Mouse (Mus musculus) frontal cortex, postnatal 10 days (tissue): ENCODE measurements around the gene Tmem171.

Experiments
- DNase-seq, 2 experiments: peaks; one replicate each; pipeline ENCODE4 v3.0.0; 2022; ENCODE audit warnings: low spot score in 2 of 2, mixed read lengths in 1 of 2

The Tmem171 gene

DNA sequence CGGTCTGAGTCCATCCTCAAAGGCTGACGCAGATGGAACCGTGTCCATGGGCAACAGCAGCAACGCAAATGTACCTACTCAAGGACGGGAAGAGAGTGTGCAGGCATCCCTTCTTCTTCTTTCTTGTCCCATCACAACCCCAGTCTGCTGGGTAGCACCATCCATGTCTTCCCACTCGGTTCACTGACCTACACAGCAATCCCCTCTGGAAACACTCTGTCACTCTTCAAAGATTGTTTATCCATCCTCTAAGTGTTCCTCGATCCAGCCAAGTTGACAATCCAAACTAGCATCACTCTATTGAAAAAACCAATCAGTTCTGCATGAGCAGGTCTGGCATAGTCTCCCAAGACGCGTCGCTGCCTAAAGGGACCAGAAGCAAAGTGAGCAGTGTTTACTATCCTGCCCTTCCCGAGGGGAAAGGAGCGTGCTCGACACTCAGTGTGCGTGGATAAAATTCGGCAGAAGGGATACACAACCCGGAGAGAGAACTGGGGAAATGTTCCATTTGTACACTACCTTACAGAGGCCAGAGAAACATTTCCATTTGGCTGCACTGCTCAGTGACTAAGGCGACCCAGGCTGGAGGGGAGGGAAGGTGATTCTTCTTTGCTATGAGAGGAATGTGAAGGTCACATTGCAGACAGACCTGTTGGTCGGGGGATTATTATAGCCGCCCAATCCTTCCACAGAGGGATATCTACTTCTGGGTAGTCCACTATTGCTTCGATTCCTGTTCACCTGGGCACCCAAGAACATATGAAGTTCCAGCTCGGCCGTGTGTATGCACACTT is 46.7 kb downstream of the Tmem171 start:
- DNase-seq: no peak

DNA sequence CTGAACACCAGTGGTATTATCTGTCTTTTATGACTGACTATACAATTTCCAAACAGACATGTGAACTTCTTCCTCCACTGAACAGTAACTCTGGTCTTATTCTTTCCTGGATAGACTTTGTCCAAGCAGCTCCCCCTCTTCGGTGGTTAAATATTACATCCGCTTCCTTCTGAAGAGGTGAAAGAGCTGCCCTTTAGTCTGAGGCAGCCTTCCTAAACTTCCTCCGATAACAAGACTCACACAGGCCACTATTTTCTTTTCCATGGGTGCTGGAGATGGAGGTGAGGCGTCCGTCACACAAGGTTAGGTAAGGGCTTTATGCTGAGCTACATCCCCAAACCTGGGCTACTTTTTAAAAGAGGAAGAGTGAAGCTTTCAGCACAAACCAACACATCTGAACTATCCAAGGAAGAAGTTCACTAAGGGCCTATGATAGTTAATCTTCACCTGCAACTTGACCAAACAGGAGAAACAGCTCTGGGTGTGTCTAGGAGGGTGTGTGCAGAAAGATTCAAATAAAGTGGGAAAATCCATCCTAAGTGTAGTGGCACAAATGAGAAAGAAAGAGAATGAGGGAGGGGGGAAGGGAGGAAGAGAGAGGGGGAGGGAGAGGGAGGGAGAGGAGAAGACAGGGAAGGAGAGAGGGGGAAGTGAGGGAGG is 56.0 kb downstream of the Tmem171 start:
- no peak for DNase-seq

DNA sequence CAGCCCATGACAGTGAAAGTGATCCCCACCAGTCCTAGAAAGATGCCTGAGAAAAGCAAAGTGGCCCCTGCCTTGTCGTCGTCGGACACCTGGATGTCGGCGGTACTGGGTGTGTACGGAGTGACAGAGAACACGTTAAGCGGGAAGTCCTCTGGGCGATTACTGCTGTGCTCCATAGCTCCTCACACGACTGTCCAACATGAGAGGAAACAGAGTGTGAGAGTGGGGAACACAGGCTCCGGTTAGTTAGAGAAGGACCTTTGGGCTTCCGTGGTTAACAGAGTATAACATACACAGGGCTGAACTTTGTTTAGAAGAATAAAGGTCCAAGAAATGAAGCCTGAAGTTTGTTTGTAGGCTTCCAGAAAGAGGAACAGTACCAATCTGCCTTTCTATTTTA is 57.5 kb downstream of the Tmem171 start, which contains the start of gene Tmem174:
Gene Tmem174 (minus strand): TSS at position 266 of the 400 bp plus-strand sequence.
- DNase-seq: no peak

DNA sequence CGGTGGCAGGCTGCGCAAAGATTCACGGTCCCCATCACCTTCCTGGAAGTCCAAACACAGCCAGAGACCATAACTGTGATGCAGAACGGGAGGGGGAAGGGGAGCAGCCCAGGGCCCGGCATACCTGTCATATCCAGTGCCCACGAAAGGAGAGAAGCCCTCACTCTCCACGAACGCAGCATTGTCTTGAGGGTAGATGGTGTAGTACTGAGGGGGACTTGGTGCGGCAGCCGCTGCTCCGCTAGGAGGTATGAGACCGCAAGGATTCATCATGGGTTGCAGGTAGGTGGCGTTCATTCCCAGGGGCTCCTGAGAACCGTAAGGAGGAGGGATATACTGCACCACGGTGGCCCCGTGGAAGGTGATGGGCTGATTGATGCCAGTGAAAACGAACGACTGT is 58.1 kb downstream of the Tmem171 start:
- DNase-seq: no peak
